Mouse (Mus musculus): ENCODE measurements around the gene Ifi211.
"Not testable (repeated sequence)": the region's sequence is repeated elsewhere in the genome, so short reads cannot be mapped to it uniquely, and the experiment has no call there.

The Ifi211 gene

DNA sequence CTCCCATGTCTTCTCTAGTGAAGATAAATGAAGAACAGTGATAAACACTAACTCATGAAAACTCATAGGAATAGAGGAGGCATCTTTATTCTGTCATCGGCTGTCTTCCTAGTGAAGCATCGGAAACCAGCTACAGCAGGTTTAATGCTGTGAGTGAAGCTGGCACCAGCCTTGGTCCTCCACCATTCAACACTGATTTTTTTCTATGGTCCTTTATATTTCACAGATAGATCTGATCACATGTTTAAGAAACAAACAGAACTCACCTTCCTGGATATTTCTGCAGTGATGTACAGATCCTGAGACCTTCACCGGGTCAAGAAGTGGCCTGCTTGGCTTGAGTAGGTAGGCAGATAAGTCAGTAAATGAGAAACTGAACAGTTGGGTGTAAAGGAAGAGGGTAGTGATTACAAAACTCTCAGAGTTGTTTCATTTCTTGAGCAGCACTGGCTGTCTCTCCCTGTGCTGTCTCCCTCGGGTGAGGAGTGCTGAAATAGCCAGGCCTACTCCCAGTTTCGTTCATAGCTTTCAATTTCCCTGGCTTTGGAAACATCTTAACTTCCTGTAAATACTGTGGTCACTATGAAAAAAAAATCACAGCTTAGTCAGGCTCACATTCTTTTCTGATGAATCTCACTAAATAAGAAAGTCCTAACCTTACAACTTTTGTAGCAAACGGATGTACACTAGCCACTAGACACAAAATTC lies at the start of gene Ifi211:
Gene Ifi211, minus strand, starts transcription at position 499 of the 708 bp plus-strand sequence.
- not testable (repeated sequence) for DNase-seq

DNA sequence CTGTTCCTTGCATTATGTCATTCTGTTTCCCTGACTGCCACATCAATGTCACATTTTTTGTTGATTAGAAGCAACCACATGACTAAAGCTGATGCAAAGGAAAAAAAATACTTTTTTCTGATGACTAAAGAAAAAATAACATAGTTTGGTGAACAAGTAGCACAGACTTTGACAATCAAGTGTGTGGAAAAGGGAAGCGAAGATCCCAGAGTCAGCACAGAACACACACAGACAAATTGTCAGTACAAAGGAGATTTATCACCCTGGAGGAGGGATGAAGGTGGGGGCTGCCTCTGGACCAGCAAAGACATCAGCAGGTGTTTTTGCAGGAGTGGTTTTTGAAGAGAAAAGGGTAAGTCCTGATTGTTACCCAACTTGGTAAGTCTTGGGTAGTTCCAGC lies 48.6 kb upstream of the Ifi211 start:
- not testable (repeated sequence) for DNase-seq

DNA sequence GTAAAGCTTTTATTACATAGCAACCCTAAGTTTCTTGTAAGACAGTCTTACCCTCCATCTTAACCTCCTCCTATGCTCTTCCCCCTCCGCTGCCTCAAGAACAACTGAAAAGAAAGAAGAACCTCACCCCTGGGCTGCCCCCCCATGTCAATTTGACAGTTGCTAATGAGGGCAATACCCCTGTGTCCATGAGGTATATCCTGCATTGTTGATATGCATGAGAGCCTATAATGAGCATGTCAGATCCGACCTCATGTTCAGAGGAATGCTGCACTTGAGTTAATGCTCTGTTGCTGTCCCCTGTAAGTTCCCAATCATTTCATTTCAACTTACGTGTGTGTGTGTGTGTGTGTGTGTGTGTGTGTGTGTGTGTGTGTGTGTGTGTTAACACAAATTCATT lies 47.2 kb upstream of the Ifi211 start:
- not testable (repeated sequence) for DNase-seq

DNA sequence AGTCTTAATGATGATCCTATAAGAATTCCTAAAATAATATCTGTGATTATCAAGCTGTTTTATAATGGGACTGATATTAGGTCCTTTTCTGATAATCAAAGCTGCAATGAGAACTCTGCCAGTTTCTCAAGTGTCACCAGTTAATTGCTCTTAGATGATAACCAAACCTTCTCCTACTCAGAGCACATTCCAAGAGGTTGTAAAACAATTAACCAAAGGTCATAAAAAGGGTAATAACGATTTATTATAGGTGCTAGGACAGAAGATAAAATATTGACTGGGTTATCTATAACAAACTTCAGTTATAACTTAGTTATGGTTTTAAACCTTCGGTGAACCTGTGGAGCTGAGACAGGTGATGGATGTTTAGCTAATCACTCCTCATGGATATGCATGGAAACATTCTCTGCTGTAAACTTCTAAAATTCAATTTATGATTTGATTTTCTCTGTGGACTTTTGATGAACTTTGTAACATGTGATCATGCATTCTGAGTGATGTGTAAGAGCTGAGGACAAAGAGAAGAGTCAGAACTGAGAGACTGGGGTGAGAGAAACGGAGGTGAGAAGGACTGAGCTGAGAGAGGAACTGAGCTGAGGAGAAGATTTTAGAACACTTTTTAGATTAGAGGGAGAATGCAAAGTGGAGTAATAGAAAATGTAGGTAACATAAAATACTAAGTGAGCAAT lies 43.1 kb upstream of the Ifi211 start:
- not testable (repeated sequence) for DNase-seq

DNA sequence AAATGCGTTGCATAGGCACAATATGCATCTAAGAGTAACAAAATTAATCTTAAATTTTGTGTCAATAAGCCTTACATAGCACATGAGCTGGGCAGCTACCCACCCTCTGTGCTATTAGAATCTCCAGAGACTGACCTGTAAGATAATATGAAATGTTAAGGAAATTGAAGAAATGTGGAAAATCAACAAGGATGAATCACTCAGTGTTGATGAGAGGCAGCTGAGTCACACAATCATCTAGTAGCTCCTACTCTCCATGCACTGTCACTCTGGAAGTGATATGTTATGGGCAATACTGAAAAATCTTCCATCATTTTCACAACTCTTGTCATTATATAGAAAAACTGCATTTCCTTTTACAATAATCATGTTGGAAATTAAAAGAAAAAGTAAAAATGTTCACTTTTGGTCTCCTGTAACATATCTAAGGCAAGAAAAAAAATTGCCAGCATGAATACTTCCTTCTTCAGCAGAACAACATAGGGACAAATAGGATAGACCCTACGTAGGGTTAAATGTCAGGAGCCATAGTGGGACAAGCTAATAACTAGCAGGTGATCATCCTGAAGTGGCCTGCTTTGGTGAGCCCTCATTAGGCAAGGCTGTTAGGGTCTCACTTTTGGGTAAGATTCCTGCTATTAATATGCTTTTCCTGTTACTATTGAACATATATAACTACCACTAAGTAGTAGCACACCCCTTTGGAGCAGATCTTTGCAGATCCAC lies 42.4 kb upstream of the Ifi211 start:
- no peak for DNase-seq

DNA sequence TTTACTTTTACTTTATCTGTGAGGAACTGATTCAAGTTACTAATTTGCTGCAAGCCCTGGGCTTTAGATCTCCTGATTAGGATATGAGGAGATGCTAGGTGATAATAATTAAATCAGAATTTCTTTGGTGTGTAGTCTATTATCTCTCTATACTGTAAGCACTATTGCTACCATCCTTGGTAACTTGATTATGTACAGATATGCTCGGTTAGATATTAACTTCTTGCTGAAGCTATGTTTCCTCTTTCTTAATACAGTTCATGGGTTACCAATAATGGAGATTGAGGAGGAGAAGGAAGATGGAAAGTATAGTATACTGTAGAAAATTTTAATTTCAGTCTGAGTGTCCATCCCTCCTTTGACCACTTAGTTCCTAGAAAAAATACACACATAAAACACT lies 40.7 kb upstream of the Ifi211 start:
- DNase-seq, result no peak

DNA sequence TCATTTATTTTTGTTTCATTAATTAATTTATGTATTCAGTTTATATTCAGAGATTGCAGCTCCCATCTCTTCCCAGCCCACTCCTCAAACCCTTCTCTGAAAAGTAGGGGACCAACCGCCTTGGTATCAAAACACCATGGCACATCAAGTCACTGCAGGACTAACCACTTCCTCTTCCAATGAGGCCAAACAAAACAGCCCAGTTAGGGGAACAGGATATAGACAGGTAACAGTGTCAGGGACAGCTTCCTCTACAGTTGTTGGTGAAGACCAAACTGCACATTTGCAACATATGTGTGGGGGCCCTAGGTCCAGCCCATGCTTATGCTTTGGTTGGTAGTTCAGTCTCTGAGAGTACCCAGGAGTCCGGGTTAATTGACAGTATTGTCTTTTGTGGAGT lies 36.2 kb upstream of the Ifi211 start:
- peak in 1 of 2 experiments; percentile 14 for DNase-seq

DNA sequence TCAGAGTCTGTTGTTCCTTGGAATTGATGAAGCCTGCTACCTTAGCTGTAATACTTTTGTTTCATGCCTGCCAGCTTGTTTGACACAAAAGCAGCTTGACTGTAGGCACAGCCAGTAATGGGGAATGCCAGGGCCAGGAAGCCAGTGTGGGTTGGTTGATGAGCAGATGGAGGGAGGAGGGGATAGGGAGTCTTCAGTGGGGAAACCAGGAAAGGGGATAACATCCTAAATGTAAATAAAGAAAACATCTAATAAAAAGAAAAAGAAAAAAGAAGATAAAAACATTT lies 29.9 kb upstream of the Ifi211 start:
- peak in 1 of 2 experiments; percentile 11 for DNase-seq

DNA sequence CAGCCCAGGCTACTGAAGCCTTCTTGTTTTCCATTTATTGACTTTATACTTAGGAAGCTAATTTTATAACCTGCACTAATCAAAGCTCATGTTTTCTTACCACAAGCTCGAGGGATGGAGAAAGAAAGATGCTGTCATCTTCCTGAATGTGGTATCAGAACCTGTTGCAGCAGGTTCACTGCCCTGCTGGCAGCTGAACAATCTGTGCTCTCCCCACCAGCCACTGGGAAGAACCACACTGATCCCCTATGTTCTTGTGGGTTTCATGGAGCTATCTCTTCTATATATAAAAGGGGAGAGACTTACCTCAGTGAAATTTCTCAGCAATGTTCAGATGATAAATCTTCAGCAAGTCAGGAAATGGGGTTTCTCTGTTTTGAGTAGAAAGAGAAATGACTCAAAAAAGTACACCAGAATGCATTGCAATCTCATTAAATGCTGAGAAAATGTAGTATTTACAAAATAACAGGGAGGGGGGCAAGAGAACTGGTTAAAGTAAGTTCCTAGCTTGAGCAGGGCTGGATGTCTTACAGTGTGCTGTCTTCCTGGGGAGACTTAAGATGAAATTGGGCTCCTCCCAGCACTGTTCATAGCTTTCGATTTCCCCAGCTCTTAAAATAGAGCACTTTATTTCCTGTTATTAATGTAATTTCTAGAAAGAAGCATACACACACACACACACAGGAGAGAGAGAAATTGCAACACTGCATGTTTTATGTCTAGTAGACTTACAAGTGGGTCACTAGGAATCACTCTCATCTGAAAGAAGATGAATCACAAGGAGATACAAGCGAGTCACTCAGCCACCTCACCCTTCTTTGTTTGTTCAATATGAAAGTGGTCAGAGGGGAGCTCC lies 29.3 kb upstream of the Ifi211 start, which contains the start of the genes Mndal and Ifi203:
Gene Mndal, minus strand, starts transcription at position 568 of the 856 bp plus-strand sequence.
Gene Ifi203, minus strand, starts transcription at position 749 of the 856 bp plus-strand sequence.
- DNase-seq, result peak in 1 of 2 experiments; percentile 16

DNA sequence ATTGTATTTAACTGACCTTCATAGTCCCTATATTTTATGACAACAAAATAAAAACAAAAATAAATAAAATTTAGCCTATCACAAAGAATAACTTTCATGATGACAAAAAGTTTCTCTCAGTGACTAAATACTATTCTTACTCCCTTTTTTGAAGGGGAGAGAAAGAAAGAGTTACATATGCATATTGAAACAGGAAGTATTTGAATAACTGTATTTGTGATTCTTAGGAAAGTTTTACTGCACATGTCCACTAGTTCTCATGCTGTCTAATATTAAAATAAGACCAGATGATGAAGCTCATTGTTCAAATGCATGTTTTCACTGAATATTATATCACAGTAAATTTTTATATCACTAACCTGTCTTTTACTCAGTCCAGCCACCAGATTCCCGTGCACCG lies 28.7 kb upstream of the Ifi211 start:
- not testable (repeated sequence) for DNase-seq

DNA sequence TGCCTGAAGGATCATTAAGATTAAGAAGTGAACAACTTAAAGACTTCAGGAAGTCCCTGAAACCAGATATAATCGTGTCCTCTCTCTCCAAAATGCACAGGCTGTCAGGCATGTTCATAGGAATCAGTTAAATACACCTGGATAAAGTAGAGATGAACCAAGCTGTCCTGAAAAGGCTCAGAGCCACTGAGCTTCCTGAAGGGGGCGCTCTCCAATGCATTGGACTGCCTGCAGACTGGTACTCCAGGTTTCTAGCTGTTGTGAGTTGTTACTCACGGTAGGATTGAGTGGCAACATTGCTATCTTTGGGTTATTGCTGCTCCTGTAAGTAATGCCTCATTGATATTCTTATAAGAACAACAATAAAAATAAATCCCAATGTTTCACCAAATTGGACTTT lies 6.4 kb upstream of the Ifi211 start:
- not testable (repeated sequence) for DNase-seq

DNA sequence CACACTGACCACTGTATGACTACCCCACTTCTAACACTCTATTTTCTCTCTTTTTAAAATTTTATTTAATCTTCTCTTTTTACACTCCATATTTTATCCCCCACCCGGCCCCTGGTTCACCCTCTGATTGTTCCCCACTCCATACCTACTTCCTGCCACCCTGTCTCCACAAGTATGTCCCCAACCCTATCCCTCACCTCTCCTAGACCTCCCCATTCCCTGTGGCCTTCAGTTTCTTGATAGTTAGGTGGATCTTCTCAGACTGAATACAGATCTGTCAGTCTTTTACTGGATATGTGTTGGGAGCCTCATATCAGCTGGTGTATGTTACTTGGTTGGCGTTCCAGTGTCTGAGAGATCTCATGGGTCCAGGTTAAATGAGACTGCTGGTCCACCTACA lies 1.7 kb upstream of the Ifi211 start:
- no peak for DNase-seq

DNA sequence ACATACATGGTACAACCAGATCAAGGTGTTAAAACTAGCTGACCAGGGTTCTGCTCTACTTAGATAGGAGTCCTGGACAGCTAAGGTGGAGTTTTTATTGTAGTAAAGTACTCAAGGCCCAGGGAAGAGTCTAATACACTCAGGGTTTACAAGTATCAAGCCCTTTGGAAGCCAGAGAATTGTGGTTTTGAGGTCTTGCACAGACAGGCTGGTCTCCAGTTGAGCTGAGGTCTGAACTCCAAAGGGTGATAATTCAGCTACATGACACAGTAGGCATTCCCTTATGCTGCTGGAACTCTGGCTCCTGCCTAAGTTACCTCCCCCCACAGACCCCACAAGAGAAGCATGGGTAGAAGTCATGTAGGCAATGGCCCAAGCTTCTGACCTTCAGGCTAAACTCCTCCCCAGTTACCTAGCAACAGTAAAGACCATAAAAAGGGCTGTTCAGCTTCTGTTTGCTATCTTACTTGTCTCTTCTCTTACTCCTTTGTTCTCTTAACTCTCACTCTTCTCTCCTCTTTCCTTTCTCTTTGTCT lies 478 bp upstream of the Ifi211 start:
- not testable (repeated sequence) for DNase-seq

DNA sequence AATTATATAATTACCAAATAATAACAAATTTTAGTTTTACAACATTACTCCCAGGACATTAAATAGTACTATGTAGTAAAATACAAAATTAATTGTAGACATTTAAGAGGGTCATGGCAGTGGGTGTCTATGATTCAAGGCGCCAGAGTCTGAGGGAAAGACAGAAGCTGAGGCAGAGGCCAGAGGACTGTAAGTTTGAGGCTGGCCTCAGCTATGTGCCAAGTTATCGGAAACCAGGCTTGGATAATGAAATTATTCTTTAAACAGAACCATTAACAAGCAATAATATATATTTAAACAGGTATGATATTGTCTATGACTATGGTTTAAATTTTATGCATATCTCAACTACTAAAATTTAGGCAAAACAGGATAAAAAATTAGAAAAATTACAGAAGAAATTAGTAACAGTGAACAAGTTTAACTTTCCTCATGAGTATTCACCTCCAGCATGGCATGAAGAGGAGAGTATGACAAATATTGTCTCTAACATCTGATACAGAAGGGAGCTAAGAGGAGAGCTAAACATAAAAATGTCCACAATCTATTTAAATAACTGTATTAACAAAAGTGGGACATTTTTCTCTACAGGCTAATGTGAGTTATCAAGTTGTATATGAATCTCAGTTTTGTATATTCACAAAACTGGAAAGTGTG lies 910 bp downstream of the Ifi211 start:
- DNase-seq, result no peak

DNA sequence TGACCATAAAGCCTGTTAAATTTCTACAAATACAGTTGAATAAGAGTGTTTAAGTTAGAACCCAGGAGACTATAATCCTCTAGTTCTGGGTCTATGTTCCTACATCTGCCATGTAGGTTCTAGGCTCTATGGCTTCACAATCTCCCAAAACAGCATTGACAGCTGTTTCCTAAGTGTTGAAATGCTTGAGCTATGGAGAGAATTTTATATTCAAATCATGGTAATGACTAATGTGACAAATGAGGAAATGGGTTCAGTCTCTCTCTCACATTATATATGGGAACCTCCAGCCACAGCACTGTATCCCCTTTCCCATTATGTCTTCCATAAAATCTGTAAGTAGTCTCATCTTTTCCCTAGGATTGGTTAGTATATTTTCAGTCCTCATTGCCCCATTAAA lies 4.5 kb downstream of the Ifi211 start:
- DNase-seq, result not testable (repeated sequence)

DNA sequence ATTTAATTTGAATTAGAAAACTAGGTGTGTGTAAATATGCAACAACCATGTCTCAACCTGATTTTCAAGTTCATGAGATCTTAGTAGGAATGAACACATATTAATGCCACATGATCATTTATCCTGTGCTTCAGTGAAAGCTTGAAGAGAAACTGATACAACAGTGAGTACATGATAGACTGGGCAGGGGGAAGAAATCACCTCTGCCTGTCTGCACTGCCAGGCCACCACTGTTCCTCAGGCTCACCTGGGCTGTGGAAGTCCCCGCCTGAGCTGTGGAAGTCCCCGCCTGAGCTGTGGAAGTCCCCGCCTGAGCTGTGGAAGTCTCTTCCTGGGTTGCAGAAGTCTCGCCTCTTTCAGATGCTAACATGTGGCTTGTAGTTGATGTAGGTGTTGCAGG lies 7.0 kb downstream of the Ifi211 start:
- DNase-seq, result not testable (repeated sequence)

DNA sequence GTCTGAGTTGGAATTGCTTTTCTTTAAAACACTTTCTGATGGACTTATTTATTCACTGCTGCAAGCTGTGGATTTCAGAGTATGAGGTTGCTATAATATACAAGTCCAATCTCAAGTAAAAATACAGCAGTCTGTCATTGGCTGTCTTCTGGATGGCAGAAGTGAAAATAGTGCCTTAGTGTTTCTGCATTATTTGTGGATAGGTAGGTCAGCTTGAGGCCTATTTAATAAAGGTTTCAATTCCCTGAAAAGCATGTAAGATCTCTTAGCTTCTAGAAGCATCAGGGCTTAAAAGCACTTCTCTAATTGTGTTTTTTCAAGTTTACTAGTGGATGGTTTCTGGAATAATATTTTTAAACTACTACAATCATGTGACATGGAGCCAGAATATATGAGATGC lies 23.1 kb downstream of the Ifi211 start:
- DNase-seq, result not testable (repeated sequence)

DNA sequence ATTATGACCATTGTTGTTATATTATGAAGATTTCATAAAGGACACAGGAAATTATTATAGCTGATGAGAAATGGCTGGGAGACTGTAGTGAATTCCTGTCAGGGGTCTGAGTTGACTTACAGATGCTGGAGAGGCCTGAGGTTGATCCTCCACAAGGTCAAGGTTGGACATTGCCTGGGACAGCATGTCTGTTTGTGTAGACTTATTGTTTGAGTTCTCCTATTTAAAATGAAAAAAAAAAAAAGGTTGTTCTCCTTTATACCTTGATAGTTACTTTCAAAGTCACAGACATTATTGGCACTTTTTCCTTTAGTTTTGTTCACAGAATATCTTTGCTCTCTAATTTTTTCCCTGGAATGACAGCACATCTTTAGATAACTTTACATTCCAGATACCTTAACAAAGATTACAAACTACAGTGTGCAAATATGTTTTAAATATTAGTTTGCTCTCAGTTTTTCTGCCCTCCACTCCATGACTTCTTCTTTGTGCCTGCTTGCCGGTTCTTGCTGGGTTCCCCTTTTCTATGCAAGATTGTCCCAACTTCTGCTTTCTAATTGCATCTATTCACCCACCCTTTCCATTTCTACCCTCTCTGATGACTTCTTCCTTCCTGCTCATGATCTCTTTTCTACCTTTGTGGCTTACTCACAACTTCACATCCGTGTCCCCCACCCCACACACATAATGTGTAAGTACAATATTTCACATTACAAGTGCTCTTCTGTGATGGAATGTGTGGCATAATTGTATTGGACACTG lies 25.6 kb downstream of the Ifi211 start:
- DNase-seq, result not testable (repeated sequence)

DNA sequence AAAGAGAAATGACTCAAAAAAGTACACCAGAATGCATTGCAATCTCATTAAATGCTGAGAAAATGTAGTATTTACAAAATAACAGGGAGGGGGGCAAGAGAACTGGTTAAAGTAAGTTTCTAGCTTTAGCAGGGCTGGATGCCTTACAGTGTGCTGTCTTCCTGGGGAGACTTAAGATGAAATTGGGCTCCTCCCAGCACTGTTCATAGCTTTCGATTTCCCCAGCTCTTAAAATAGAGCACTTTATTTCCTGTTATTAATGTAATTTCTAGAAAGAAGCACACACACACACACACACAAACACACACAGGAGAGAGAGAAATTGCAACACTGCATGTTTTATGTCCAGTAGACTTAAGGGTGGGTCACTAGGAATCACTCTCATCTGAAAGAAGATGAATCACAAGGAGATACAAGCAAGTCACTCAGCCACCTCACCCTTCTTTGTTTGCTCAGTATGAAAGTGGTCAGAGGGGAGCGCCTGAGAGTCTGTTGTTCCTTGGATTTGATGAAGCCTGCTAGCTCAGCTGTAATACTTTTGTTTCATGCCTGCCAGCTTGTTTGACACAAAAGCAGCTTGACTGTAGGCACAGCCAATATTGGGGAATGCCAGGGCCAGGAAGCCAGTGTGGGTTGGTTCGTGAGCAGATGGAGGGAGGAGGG lies 32.7 kb downstream of the Ifi211 start:
- peak; percentile 13 to 14 for DNase-seq

DNA sequence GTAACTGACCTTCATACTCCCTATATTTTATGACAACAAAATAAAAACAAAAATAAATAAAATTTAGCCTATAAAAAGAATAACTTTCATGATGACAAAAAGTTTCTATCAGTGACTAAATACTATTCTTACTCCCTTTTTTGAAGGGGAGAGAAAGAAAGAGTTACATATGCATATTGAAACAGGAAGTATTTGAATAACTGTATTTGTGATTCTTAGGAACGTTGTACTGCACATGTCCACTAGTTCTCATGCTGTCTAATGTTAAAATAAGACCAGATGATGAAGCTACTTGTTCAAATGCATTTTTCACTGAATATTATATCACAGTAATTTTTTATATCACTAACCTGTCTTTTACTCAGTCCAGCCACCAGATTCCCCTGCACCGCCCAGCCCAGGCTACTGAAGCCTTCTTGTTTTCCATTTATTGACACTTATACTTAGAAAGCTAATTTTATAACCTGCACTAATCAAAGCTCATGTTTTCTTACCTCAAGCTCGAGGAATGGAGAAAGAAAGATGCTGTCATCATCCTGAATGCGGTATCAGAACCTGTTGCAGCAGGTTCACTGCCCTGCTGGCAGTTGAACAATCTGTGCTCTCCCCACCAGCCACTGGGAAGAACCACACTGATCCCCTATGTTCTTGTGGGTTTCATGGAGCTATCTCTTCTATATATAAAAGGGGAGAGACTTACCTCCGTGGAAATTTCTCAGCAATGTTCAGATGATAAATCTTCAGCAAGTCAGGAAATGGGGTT lies 33.4 kb downstream of the Ifi211 start:
- not testable (repeated sequence) for DNase-seq

All from thymus, postnatal 36 days (tissue).